Mouse (Mus musculus) brain, adult 2 months (tissue): ENCODE data around the gene Nrip1.

ENCODE experiments used
- DNase-seq: peaks from one replicate; pipeline ENCODE4 v3.0.0; 2011; ENCODE audit warnings: low read depth, low spot score

Gene Nrip1

GRCm38 (mm10) chr16:76372045-76372940, 1.3 kb downstream of the Nrip1 start:
- peak; percentile 78 for DNase-seq

- no peak for DNase-seq
These were observed 2.1 kb downstream of the Nrip1 start for GRCm38 (mm10) chr16:76371614-76371917.

GRCm38 (mm10) chr16:76370716-76371613, 2.7 kb downstream of the Nrip1 start:
- no peak for DNase-seq

GRCm38 (mm10) chr16:76370041-76370715, 3.4 kb downstream of the Nrip1 start:
- peak; percentile 89 for DNase-seq

GRCm38 (mm10) chr16:76369236-76369635, 4.4 kb downstream of the Nrip1 start:
- no peak for DNase-seq

- DNase-seq, result no peak
These were observed 6.2 kb downstream of the Nrip1 start for GRCm38 (mm10) chr16:76367261-76367908.

- no peak for DNase-seq
These were observed 7.7 kb downstream of the Nrip1 start for GRCm38 (mm10) chr16:76365790-76366406.

GRCm38 (mm10) chr16:76365237-76365636, 8.4 kb downstream of the Nrip1 start:
- DNase-seq, result no peak

- DNase-seq, result no peak
These were observed 10.0 kb downstream of the Nrip1 start for GRCm38 (mm10) chr16:76363641-76364040.

GRCm38 (mm10) chr16:76362982-76363381, 10.6 kb downstream of the Nrip1 start:
- no peak for DNase-seq

GRCm38 (mm10) chr16:76360441-76360840, 13.2 kb downstream of the Nrip1 start:
- DNase-seq, result no peak

GRCm38 (mm10) chr16:76358757-76359156, 14.9 kb downstream of the Nrip1 start:
- peak; percentile 53 for DNase-seq

- no peak for DNase-seq
These were observed 15.4 kb downstream of the Nrip1 start for GRCm38 (mm10) chr16:76358128-76358748.

- DNase-seq, result no peak
These were observed 16.5 kb downstream of the Nrip1 start for GRCm38 (mm10) chr16:76357155-76357554.

- no peak for DNase-seq
These were observed 17.6 kb downstream of the Nrip1 start for GRCm38 (mm10) chr16:76355947-76356550.

- DNase-seq, result no peak
These were observed 18.4 kb downstream of the Nrip1 start for GRCm38 (mm10) chr16:76355267-76355666.

- no peak for DNase-seq
These were observed 18.8 kb downstream of the Nrip1 start for GRCm38 (mm10) chr16:76354841-76355240.

GRCm38 (mm10) chr16:76354289-76354688, 19.3 kb downstream of the Nrip1 start:
- DNase-seq, result no peak

- peak; percentile 51 for DNase-seq
These were observed 22.7 kb downstream of the Nrip1 start for GRCm38 (mm10) chr16:76350922-76351321.

- no peak for DNase-seq
These were observed 24.6 kb downstream of the Nrip1 start for GRCm38 (mm10) chr16:76349053-76349452.
